Mouse (Mus musculus) myocyte (in vitro differentiated cells): Measurements from ENCODE around the gene Hist1h2ba.

ENCODE experiments used
- POLR2A ChIP-seq: IDR thresholded peaks from one replicate; pipeline ENCODE4 v1.6.1; 2011; ENCODE audit warnings: low read depth, mild to moderate bottlenecking, control low read depth, moderate library complexity; ENCODE audit not compliant: insufficient read length
- POLR2AphosphoS2 ChIP-seq: IDR thresholded peaks from one replicate; pipeline ENCODE4 v1.6.1; 2011; ENCODE audit warnings: low read depth, control low read depth; ENCODE audit not compliant: insufficient read length
- TCF12 ChIP-seq: IDR thresholded peaks from one replicate; pipeline ENCODE4 v1.6.1; 2011; ENCODE audit warnings: mild to moderate bottlenecking, control low read depth; ENCODE audit not compliant: poor library complexity, insufficient read depth, severe bottlenecking
- TCF3 ChIP-seq: IDR thresholded peaks from one replicate; pipeline ENCODE4 v1.6.1; 2011; ENCODE audit warnings: low read depth, control low read depth; ENCODE audit not compliant: insufficient read length

DNA sequence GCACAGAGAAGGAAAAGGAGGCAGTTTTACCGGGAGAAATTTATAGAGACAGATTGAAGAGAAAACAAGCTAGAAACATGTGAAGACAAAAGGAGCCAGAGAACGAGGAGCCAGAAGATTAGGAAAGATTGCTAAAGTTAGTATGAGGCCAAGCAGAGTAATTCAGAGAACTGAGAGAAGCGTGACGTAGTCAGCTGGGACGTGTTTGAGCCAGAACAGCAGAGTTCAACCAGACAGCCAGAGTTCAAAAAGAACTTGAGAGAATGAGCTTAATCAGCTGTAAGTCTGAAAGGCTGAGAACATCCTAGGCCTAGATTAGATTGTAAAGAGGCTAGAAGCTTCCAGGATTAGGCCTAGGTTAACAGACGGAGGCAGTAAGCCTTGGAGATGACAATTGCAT is 6.3 kb upstream of the Hist1h2ba start:
- TF ChIP-seq POLR2A (no peak), TCF3 (no peak), TCF12 (no peak), POLR2AphosphoS2 (no peak)
